Mouse (Mus musculus): ENCODE measurements at regions not wholly inside any gene's neighbourhood (a gene's known extent, or its start where the extent isn't known, plus 50 kb on each side); places are given as distances from the start of the nearest gene placed in this dataset.

- no peak for DNase-seq
Measured at GRCm38 (mm10) chrX:12219474-12219873, 59.3 kb upstream of the Bcor start.

GRCm38 (mm10) chrX:12224314-12224713 lies 64.2 kb upstream of the Bcor start:
- no peak for DNase-seq

- DNase-seq: no peak
Measured at GRCm38 (mm10) chrX:12225116-12225891, 65.1 kb upstream of the Bcor start.

GRCm38 (mm10) chrX:12225892-12226206 lies 65.7 kb upstream of the Bcor start:
- DNase-seq: no peak

GRCm38 (mm10) chrX:12240505-12241011 lies 80.4 kb upstream of the Bcor start:
- DNase-seq: no peak

- no peak for DNase-seq
Measured at GRCm38 (mm10) chrX:12241751-12242150, 81.6 kb upstream of the Bcor start.

GRCm38 (mm10) chrX:12249071-12249470 lies 88.9 kb upstream of the Bcor start:
- DNase-seq: no peak

- DNase-seq: no peak
Measured at GRCm38 (mm10) chrX:12249911-12250310, 89.8 kb upstream of the Bcor start.

GRCm38 (mm10) chrX:12251853-12252679 lies 91.9 kb upstream of the Bcor start:
- DNase-seq: peak; percentile 64

GRCm38 (mm10) chrX:12252680-12253021 lies 92.5 kb upstream of the Bcor start:
- no peak for DNase-seq

- no peak for DNase-seq
Measured at GRCm38 (mm10) chrX:12256758-12257157, 96.6 kb upstream of the Bcor start.

GRCm38 (mm10) chrX:12263834-12264233 lies 103.7 kb upstream of the Bcor start:
- no peak for DNase-seq

GRCm38 (mm10) chrX:12284741-12285140 lies 124.6 kb upstream of the Bcor start:
- no peak for DNase-seq

GRCm38 (mm10) chrX:12285141-12285540 lies 125.0 kb upstream of the Bcor start:
- DNase-seq: no peak

GRCm38 (mm10) chrX:12285976-12286909 lies 126.1 kb upstream of the Bcor start:
- DNase-seq: no peak

- no peak for DNase-seq
Measured at GRCm38 (mm10) chrX:12286910-12287522, 126.9 kb upstream of the Bcor start.

- no peak for DNase-seq
Measured at GRCm38 (mm10) chrX:12287656-12288561, 127.8 kb upstream of the Bcor start.

- DNase-seq: no peak
Measured at GRCm38 (mm10) chrX:12288562-12289117, 128.5 kb upstream of the Bcor start.

- no peak for DNase-seq
Measured at GRCm38 (mm10) chrX:12293146-12293545, 133.0 kb upstream of the Bcor start.

GRCm38 (mm10) chrX:12294452-12294851 lies 134.3 kb upstream of the Bcor start:
- no peak for DNase-seq

- DNase-seq: no peak
Measured at GRCm38 (mm10) chrX:12294941-12295340, 134.8 kb upstream of the Bcor start.
